Mouse (Mus musculus) heart, embryonic 13.5 days (tissue): ENCODE data around the gene Hdgf. TPM values are rescaled to one million over a fixed set of nuclear protein-coding genes. Genes with fewer than 3 reads are reported as not detected.
"Not testable (repeated sequence)": the region's sequence is repeated elsewhere in the genome, so short reads cannot be mapped to it uniquely, and the experiment has no call there.

Experiments
- ATAC-seq: fragments of 200-750 bp; cut with Nextera tagmentation; 2 replicates; pipeline ENCODE4 v1.8.0; 2017; ENCODE audit warnings: moderate TSS enrichment; ENCODE audit not compliant: insufficient number of reproducible peaks, low FRiP score, low TSS enrichment; ENCODE audit errors: extremely low read depth
- H3K27ac ChIP-seq: fragments of 300-500 bp; sonication (generic); replicated peaks from 2 replicates; pipeline ENCODE4 v1.5.1; 2015; ENCODE audit warnings: moderate library complexity, mild to moderate bottlenecking, inconsistent platforms
- H3K27me3 ChIP-seq: fragments of 300-500 bp; sonication (generic); replicated peaks from 2 replicates; pipeline ENCODE4 v1.6.1; 2015; ENCODE audit warnings: mild to moderate bottlenecking, inconsistent platforms
- H3K36me3 ChIP-seq: fragments of 300-500 bp; sonication (generic); 2 replicates; pipeline ENCODE4 v1.6.1; 2015; ENCODE audit warnings: mild to moderate bottlenecking, inconsistent platforms
- H3K4me1 ChIP-seq: fragments of 300-500 bp; sonication (generic); 2 replicates; pipeline ENCODE4 v1.6.1; 2015; ENCODE audit warnings: inconsistent platforms
- H3K4me2 ChIP-seq: fragments of 300-500 bp; sonication (generic); 2 replicates; pipeline ENCODE4 v1.6.1; 2015; ENCODE audit warnings: inconsistent platforms, mild to moderate bottlenecking, moderate library complexity
- H3K4me3 ChIP-seq: fragments of 300-500 bp; sonication (generic); 2 replicates; pipeline ENCODE4 v1.5.1; 2015; ENCODE audit warnings: moderate library complexity, mild to moderate bottlenecking, inconsistent platforms
- H3K9ac ChIP-seq: fragments of 300-500 bp; sonication (generic); 2 replicates; pipeline ENCODE4 v1.6.1; 2015; ENCODE audit warnings: inconsistent platforms, mild to moderate bottlenecking, moderate library complexity
- H3K9me3 ChIP-seq: fragments of 300-500 bp; sonication (generic); 2 replicates; pipeline ENCODE4 v1.6.1; 2016; ENCODE audit warnings: inconsistent platforms
- WGBS: fragments of 180-500 bp; shearing (Covaris S2); methylation state at CpG from one replicate; pipeline ENCODE4 v1.1.7; 2015; ENCODE audit warnings: mixed read lengths; 5-methylcytosine and 5-hydroxymethylcytosine counted together
- polyA plus RNA-seq: library from polyadenylated mRNA; unstranded; fragments of >200 nt; fragmentation: Nextera tagmentation; extraction: Ambion mirVana; gene quantifications from 2 replicates; pipeline ENCODE4 v1.2.1, GENCODE M21; 2015

Hdgf gene
- polyA plus RNA-seq, 1 experiment from 2014 or later, result 127 TPM

GRCm38 (mm10) chr3:87891481-87891880 is 14.6 kb upstream of the Hdgf start:
- Histone ChIP-seq H3K4me3 (no peak overlapping the region), H3K36me3 (no peaks in the 10 kb centered on the region), H3K27me3 (no peaks in the 10 kb centered on the region), H3K27ac (no peak overlapping the region), H3K4me1 (no peaks in the 10 kb centered on the region), H3K4me2 (no peak overlapping the region), H3K9ac (no peak overlapping the region), H3K9me3 (peaks cover 12% of the 10 kb centered on the region)
- ATAC-seq, result no peak
- WGBS, result 67% methylated on average over 3 of the region's 3 CpGs

GRCm38 (mm10) chr3:87893367-87893905 is 12.7 kb upstream of the Hdgf start:
- no peak for ATAC-seq
- Histone ChIP-seq H3K36me3 (no peaks in the 10 kb centered on the region), H3K27me3 (no peaks in the 10 kb centered on the region), H3K4me2 (no peak overlapping the region), H3K9me3 (peaks cover 8% of the 10 kb centered on the region), H3K9ac (no peak overlapping the region), H3K27ac (no peak overlapping the region), H3K4me1 (no peaks in the 10 kb centered on the region), H3K4me3 (no peak overlapping the region)
- WGBS, result 72% methylated on average over 3 of the region's 3 CpGs

- Histone ChIP-seq H3K4me1 (peaks cover 9% of the 10 kb centered on the region), H3K36me3 (no peaks in the 10 kb centered on the region), H3K4me2 (no peak overlapping the region), H3K9ac (no peak overlapping the region), H3K4me3 (no peak overlapping the region), H3K27me3 (no peaks in the 10 kb centered on the region), H3K9me3 (no peaks in the 10 kb centered on the region), H3K27ac (no peak overlapping the region)
- no peak for ATAC-seq
- WGBS, result 64% methylated on average over 3 of the region's 3 CpGs
Observed at GRCm38 (mm10) chr3:87899266-87899665, 6.9 kb upstream of the Hdgf start.

GRCm38 (mm10) chr3:87899776-87900175 is 6.3 kb upstream of the Hdgf start:
- no peak for ATAC-seq
- no peaks in the 10 kb centered on the region for H3K9me3 ChIP-seq
- no peaks in the 10 kb centered on the region for H3K27me3 ChIP-seq
- H3K4me2 ChIP-seq, result no peak overlapping the region
- no peak overlapping the region for H3K4me3 ChIP-seq
- peaks cover 9% of the 10 kb centered on the region for H3K4me1 ChIP-seq
- no peaks in the 10 kb centered on the region for H3K36me3 ChIP-seq
- no peak overlapping the region for H3K27ac ChIP-seq
- no peak overlapping the region for H3K9ac ChIP-seq
- WGBS, result 86% methylated on average over 3 of the region's 3 CpGs

- Histone ChIP-seq H3K9ac (no peak overlapping the region), H3K4me2 (peak overlapping the region; percentile 24; the same call in 1 of the 2 replicates), H3K4me1 (peaks cover 9% of the 10 kb centered on the region), H3K4me3 (no peak overlapping the region), H3K27ac (peak overlapping the region; percentile 12; the same call in 1 of the 2 replicates), H3K27me3 (no peaks in the 10 kb centered on the region), H3K36me3 (no peaks in the 10 kb centered on the region), H3K9me3 (no peaks in the 10 kb centered on the region)
- no peak for ATAC-seq
- WGBS, result 0% methylated on average over 1 of the region's 1 CpGs
Observed at GRCm38 (mm10) chr3:87901036-87901624, 5.0 kb upstream of the Hdgf start.

- H3K9me3 ChIP-seq, H3K4me1 ChIP-seq, H3K27ac ChIP-seq, H3K27me3 ChIP-seq, H3K36me3 ChIP-seq, ATAC-seq, H3K4me2 ChIP-seq, H3K9ac ChIP-seq, H3K4me3 ChIP-seq: not testable (repeated sequence)
- 73% methylated on average over 6 of the region's 6 CpGs for WGBS
Observed at GRCm38 (mm10) chr3:87901959-87902358, 4.2 kb upstream of the Hdgf start.

GRCm38 (mm10) chr3:87903821-87904220 is 2.3 kb upstream of the Hdgf start:
- Histone ChIP-seq H3K27me3 (no peaks in the 10 kb centered on the region), H3K9me3 (no peaks in the 10 kb centered on the region), H3K4me3 (no peak overlapping the region), H3K4me2 (no peak overlapping the region), H3K4me1 (peaks cover 23% of the 10 kb centered on the region), H3K9ac (no peak overlapping the region), H3K27ac (no peak overlapping the region), H3K36me3 (no peaks in the 10 kb centered on the region)
- WGBS, result 61% methylated on average over 5 of the region's 5 CpGs
- no peak for ATAC-seq

GRCm38 (mm10) chr3:87906601-87906980 is 470 bp downstream of the Hdgf start:
- Histone ChIP-seq H3K27ac (peak overlapping the region; percentile 98), H3K4me2 (peak overlapping the region; percentile 94), H3K9me3 (no peaks in the 10 kb centered on the region), H3K27me3 (no peaks in the 10 kb centered on the region), H3K4me1 (peaks cover 41% of the 10 kb centered on the region), H3K9ac (peak overlapping the region; percentile 100), H3K4me3 (peak overlapping the region; percentile 94), H3K36me3 (peaks cover 4% of the 10 kb centered on the region; the same call in 1 of the 2 replicates)
- WGBS, result under 1% methylated on average over 41 of the region's 47 CpGs
- ATAC-seq, result peak; percentile 0; the same call in 1 of the 2 replicates

GRCm38 (mm10) chr3:87906981-87907857 is 1.1 kb downstream of the Hdgf start:
- peak overlapping the region; percentile 94 for H3K4me2 ChIP-seq
- H3K4me3 ChIP-seq, result peak overlapping the region; percentile 94
- H3K9me3 ChIP-seq, result no peaks in the 10 kb centered on the region
- H3K4me1 ChIP-seq, result peaks cover 46% of the 10 kb centered on the region
- peaks cover 4% of the 10 kb centered on the region; the same call in 1 of the 2 replicates for H3K36me3 ChIP-seq
- H3K9ac ChIP-seq, result peak overlapping the region; percentile 100
- WGBS, result under 1% methylated on average over 27 of the region's 27 CpGs
- no peaks in the 10 kb centered on the region for H3K27me3 ChIP-seq
- ATAC-seq, result no peak
- H3K27ac ChIP-seq, result peak overlapping the region; percentile 98

GRCm38 (mm10) chr3:87907906-87908305 is 1.8 kb downstream of the Hdgf start:
- peaks cover 5% of the 10 kb centered on the region for H3K36me3 ChIP-seq
- H3K27me3 ChIP-seq, result no peaks in the 10 kb centered on the region
- H3K9ac ChIP-seq, result peak overlapping the region; percentile 100
- H3K4me1 ChIP-seq, result peaks cover 53% of the 10 kb centered on the region
- peak overlapping the region; percentile 94 for H3K4me3 ChIP-seq
- H3K4me2 ChIP-seq, result peak overlapping the region; percentile 94
- H3K9me3 ChIP-seq, result no peaks in the 10 kb centered on the region
- peak overlapping the region; percentile 98 for H3K27ac ChIP-seq
- 3% methylated on average over 1 of the region's 1 CpGs for WGBS
- no peak for ATAC-seq

GRCm38 (mm10) chr3:87909381-87909780 is 3.3 kb downstream of the Hdgf start:
- no peaks in the 10 kb centered on the region for H3K27me3 ChIP-seq
- no peak for ATAC-seq
- peak overlapping the region; percentile 98 for H3K27ac ChIP-seq
- H3K9ac ChIP-seq, result peak overlapping the region; percentile 77
- peak overlapping the region; percentile 94 for H3K4me2 ChIP-seq
- peak overlapping the region; percentile 55 for H3K4me3 ChIP-seq
- peaks cover 20% of the 10 kb centered on the region for H3K36me3 ChIP-seq
- peaks cover 53% of the 10 kb centered on the region for H3K4me1 ChIP-seq
- 83% methylated on average over 2 of the region's 2 CpGs for WGBS
- H3K9me3 ChIP-seq, result no peaks in the 10 kb centered on the region
